Mouse (Mus musculus) thymus, postnatal 4 days (tissue): ENCODE results near the gene Ankrd31.

ENCODE experiments used
- DNase-seq: peaks from one replicate; pipeline ENCODE4 v3.0.0; 2021

Ankrd31 gene

GRCm38 (mm10) chr13:96943571-96943970, 195.5 kb downstream of the Ankrd31 start:
- no peak for DNase-seq

GRCm38 (mm10) chr13:96945748-96946147, 197.7 kb downstream of the Ankrd31 start:
- no peak for DNase-seq

- DNase-seq = no peak
Observed at GRCm38 (mm10) chr13:96947722-96948121, 199.7 kb downstream of the Ankrd31 start.

GRCm38 (mm10) chr13:96951880-96952279, 203.8 kb downstream of the Ankrd31 start:
- peak; percentile 25 for DNase-seq

GRCm38 (mm10) chr13:96956466-96956865, 208.4 kb downstream of the Ankrd31 start:
- DNase-seq = peak; percentile 87
